Mouse (Mus musculus): ENCODE data around the gene Ripor1.
"Not testable (repeated sequence)": the region's sequence is repeated elsewhere in the genome, so short reads cannot be mapped to it uniquely, and the experiment has no call there.

- TF ChIP-seq CTCF (IDR thresholded peaks at IDR 0.05; ENCODE audit: extremely low read depth, insufficient read length, insufficient replicate concordance, low read depth, low read length); POLR2A (IDR thresholded peaks at IDR 0.05; ENCODE audit: low read depth, low read length): not testable (repeated sequence)
These were observed 2.5 kb upstream of the Ripor1 start for GRCm38 (mm10) chr8:105602540-105602939.
